Mouse (Mus musculus) adrenal gland, adult 18-20 months (tissue): Measurements from ENCODE around the gene Aimp2. TPM values are rescaled to one million over a fixed set of nuclear protein-coding genes. Genes with fewer than 3 reads are reported as not detected.

Experiments used
- DNase-seq, 2 experiments: peaks; one replicate each; pipeline ENCODE4 v3.0.0; 2021 to 2022; ENCODE audit warnings: low spot score in 2 of 2
- total RNA-seq, 2 experiments: library from RNA; stranded (reverse); gene quantifications; 1 replicate in 1 of 2; 2 replicates in 1 of 2; pipeline ENCODE4 v1.2.3; 2021

Gene Aimp2
- total RNA-seq, 2 experiments from 2014 or later = 31.4 to 35.2 TPM

DNA sequence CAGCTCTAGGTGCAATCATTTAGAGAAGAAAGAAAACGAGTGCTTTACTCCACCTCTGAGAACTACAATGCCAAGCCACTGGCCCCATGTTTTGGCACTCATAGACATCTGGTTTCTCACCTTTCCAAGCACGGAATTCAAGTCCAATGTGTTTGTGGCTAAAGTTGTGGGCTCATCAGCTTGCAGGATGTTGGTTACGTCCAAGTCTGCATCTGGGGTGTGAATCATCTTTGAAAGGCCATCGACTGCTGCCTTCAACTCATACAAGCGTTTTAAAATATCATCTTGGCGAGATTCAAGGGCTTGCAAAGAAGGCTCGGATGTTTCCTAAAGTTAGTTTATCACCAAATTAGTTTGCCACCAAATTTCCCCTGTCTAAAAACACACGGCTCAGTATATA is 3.2 kb downstream of the Aimp2 start:
- no peak for DNase-seq

- no peak for DNase-seq
These were observed 5.8 kb downstream of the Aimp2 start for GRCm38 (mm10) chr5:143903813-143904212.

DNA sequence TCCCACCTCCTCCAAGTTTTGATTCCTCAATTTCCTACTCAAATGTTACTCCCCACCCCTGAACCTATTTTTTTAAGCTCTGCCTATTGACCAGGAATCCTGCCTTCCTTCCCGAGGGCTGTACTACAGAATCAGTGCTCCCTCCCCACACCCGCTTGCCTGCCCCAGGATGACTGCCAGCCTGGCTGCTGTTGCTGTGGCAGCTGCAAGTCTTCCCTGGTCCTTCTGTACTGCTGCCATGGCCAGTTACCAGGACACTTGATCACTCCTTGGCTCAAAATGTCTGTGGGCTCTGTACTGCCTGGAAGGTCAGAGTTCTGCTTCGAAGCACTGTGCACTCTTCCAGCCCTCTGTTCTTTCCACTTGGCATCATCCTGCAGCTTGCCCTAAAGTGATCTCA is 7.5 kb downstream of the Aimp2 start:
- DNase-seq = no peak

DNA sequence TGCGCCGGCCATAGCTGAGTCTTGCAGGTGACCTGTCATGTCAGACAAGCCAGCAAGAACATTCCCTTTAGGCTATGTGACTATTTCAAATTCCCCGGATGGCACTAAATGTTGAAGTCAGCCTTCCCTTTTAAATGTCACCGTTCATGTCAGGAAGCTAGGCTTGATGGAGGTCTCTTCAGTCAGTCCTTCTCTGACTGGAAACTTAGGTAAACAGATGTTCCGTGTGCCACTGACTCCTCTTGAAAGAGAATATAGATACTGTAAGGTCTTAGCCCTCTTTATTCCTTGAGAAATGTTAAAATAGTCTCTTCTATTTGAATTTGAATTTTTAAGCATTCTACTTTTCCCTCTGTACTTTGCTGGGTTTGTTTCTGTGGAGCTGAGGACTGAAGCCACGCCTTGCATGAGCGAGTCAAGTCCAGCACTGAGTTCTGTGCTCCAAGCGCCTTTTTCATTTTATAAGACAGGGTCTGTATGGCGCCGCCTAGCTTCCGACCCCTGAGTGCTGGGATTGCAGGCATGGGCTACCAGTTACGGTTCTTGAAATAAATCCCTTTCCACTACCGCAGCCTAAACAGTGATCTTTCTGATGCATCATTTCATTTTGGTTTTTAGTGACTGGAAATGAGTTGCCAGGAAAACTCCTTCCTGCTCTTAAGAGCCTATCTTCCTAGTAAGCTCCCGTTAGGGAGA is 11.9 kb downstream of the Aimp2 start, which contains the start of gene Ankrd61:
TSS of gene Ankrd61 (minus strand) at position 51 of the 696 bp plus-strand sequence.
- no peak for DNase-seq

DNA sequence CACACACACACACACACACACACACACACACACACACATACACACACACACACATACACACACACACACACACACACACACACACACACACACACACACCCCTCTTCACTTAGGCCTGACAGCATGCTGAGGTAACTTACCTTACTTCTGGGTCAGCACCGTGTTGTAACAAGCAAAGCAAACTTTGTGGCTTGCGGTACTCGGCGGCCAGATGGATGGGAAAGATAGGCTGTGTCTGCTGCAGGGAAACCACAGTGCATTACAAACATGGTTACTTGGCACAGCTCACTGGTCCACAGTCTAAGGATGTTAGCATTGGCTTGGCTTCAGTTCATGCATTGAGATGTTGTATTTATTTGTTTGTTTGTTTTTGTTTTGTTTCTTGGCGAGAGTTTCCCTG is 16.3 kb downstream of the Aimp2 start:
- no peak for DNase-seq

- no peak for DNase-seq
These were observed 17.3 kb downstream of the Aimp2 start for GRCm38 (mm10) chr5:143892255-143892886.

GRCm38 (mm10) chr5:143890741-143891140 is 18.9 kb downstream of the Aimp2 start:
- no peak for DNase-seq

GRCm38 (mm10) chr5:143885274-143885673 is 24.4 kb downstream of the Aimp2 start:
- no peak for DNase-seq

DNA sequence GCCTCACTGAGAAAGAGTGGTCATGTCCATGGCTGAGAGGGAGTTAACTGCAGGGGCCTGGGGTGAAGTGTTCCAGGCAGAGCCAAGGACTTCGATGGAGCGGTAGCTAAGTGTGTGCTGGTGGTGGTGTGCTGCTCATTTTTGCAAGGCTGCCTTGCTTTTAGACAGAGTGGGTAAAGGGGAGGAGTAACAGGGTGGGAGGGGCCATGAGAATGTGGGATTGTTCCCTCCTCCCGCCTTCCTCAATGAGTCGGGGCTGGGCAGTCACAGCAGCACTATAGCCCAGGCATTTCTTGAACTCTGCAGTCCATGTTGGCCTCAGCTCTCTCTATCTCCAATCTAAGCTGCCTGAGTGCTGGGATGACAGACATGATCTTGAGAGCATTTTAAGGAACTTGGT is 35.1 kb downstream of the Aimp2 start:
- no peak for DNase-seq

DNA sequence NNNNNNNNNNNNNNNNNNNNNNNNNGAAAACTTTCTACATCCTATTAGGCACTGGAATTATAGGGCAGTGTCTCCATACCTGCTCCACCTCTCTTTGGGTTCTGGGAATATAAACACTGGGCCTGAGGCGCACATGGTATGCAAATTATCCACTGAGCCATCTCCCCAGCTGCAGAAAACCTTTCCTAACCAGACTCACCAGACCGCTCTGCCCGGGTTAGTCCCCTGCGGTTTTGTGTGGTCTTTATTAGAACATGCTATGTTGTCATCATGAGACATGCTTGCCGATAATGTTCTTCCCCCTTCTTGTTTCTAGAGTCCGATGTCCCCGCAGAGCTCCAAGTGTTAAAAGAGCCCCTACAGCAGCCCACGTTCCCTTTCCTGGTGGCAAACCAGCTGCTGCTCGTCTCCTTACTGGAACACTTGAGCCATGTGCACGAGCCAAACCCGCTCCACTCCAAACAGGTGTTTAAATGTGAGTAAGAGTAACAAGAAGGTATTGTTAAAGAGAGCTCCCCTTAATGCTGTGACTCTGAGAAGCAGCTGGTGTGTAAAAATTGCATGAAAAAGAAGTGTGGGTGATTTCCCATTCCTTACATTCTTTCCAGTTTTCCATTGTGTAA is 38.0 kb downstream of the Aimp2 start:
- DNase-seq = no peak

Other genes starting within 250 kb of the Aimp2 start
- 10 to 100 TPM; 10.2 to 11.7 TPM for gene Usp42, start 177.6 kb downstream of the Aimp2 start, total RNA-seq
- 10 to 100 TPM; 33.5 to 41.7 TPM for gene Eif2ak1, start 92.1 kb downstream of the Aimp2 start, total RNA-seq
- not detected for gene Ankrd61, start 12.2 kb downstream of the Aimp2 start, total RNA-seq
- gene Pms2, start 117 bp upstream of the Aimp2 start, total RNA-seq = 1 to 10 TPM; 7.1 to 7.5 TPM
- not detected for gene Gm42421, start 18.3 kb upstream of the Aimp2 start, total RNA-seq
- 1 to 10 TPM in 1 of 2 experiments, under 1 TPM in 1; 0.74 to 6.5 TPM for gene Rsph10b, start 23.2 kb upstream of the Aimp2 start, total RNA-seq
- gene Ccz1, start 105.0 kb upstream of the Aimp2 start, total RNA-seq = 10 to 100 TPM; 43.1 to 51.8 TPM
- gene Ocm, start 116.8 kb upstream of the Aimp2 start, total RNA-seq = not detected
- 10 to 100 TPM; 36.1 to 39.6 TPM for gene Lmtk2, start 190.6 kb upstream of the Aimp2 start, total RNA-seq